Comparison of ENCODE assay signal across 9 mouse cellular contexts in the genomic region with DNA sequence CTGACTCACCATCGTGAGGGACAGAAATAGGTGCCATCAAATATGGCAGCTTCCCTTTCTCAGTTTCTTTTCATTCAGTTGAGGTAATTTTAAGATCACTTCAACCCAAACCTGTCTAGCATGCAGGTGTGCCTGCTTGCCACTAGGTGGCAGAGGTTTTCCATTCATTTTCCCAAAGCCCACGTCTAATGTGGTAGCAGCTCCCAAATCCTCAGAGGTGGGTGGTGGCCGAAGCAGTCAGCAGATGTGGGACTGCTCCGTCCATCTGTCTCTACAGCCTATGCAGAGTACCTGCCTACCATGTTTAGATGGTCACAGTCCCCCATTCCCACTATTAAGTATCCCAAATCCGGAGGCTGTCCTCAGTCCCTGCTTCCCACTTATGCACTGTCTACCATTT.
DNase-seq lines count a peak whose midpoint lies in the region; ATAC-seq and TF ChIP-seq lines count a peak whose summit lies in the region.
"Had no signal": no experiment of that assay in that cellular context is flagged by ENCODE, and none has a peak within 500 bp of the region (broad histone marks: within the 10 kb centered on the region; RNA-seq: fewer than 3 reads in every experiment).

No protein-coding gene starts in this region.

- H3K36me3 ChIP-seq in liver, adult 2 months (ENCODE audit: control insufficient read depth, insufficient read depth, low read length) = no peaks in the 10 kb centered on the region
- H3K36me3 ChIP-seq in liver, embryonic 12.5 days = 0 out of 2 replicates have a peak, but pooled peaks cover 5% of the 10 kb centered on the region
- peaks cover 32% of the 10 kb centered on the region for H3K36me3 ChIP-seq in embryonic facial prominence, embryonic 10.5 days (replicated peaks)
- no peaks in the 10 kb centered on the region for H3K36me3 ChIP-seq in hindbrain, embryonic 15.5 days
- no peaks in the 10 kb centered on the region for H3K36me3 ChIP-seq in limb, embryonic 14.5 days (ENCODE audit: control insufficient read depth, insufficient read depth, low read length)

- no peaks in the 10 kb centered on the region for H3K9me3 ChIP-seq in liver, embryonic 12.5 days (replicated peaks)
- no peaks in the 10 kb centered on the region for H3K9me3 ChIP-seq in embryonic facial prominence, embryonic 10.5 days
- H3K9me3 ChIP-seq in hindbrain, embryonic 15.5 days = no peaks in the 10 kb centered on the region
- no peaks in the 10 kb centered on the region for H3K9me3 ChIP-seq in limb, embryonic 14.5 days (ENCODE audit: control insufficient read depth, low read length)

- 27% methylated on average over 5 of the region's 5 CpGs for WGBS in liver, adult 2 months
- 17% methylated on average over 5 of the region's 5 CpGs for WGBS in liver, embryonic 12.5 days (ENCODE audit: insufficient replicate concordance)
- 24% methylated on average over 5 of the region's 5 CpGs for WGBS in embryonic facial prominence, embryonic 10.5 days
- WGBS in hindbrain, embryonic 15.5 days = 23% methylated on average over 5 of the region's 5 CpGs
- WGBS in limb, embryonic 14.5 days = 13% methylated on average over 5 of the region's 5 CpGs

- no peak overlapping the region for H3K4me2 ChIP-seq in liver, embryonic 12.5 days
- H3K4me2 ChIP-seq in hindbrain, embryonic 15.5 days = no peak overlapping the region
- no peak overlapping the region for H3K4me2 ChIP-seq in limb, embryonic 14.5 days (replicated peaks; ENCODE audit: low read depth, low read length, severe bottlenecking)

- peak; percentile 16 for DNase-seq in liver, adult 2 months (ENCODE audit: extremely low read depth, low read depth, low spot score)
- DNase-seq in adrenal gland, postnatal 14 days = peak; percentile 61
- DNase-seq in embryonic facial prominence, embryonic 10.5 days (ENCODE audit: low spot score) = peak; percentile 53
- DNase-seq in limb, embryonic 14.5 days (ENCODE audit: low spot score) = peak; percentile 35
- DNase-seq in neural tube, embryonic 10.5 days (ENCODE audit: extremely low spot score, low spot score) = peak; percentile 52
- no peak for DNase-seq in spleen, postnatal 4 days (ENCODE audit: low spot score in 2 of 2)

- ATAC-seq in liver, embryonic 12.5 days = no peak; the same call in 1 of the 2 replicates
- peak; percentile 57 for ATAC-seq in hindbrain, embryonic 15.5 days (ENCODE audit: low FRiP score, low read depth)
- ATAC-seq in limb, embryonic 14.5 days (ENCODE audit: low FRiP score, low read depth) = peak; percentile 71

- no peak for TF ChIP-seq POLR2A in liver, adult 2 months (IDR thresholded peaks at IDR 0.05; ENCODE audit: extremely low read depth, insufficient read depth, low read length)
- TF ChIP-seq POLR2A in limb, embryonic 14.5 days (IDR thresholded peaks at IDR 0.05; ENCODE audit: borderline replicate concordance, extremely low read depth, insufficient read depth, insufficient read length) = 0 out of 2 replicates have a peak, but pooled peaks have one; percentile 27

- no peak overlapping the region for H3K27ac ChIP-seq in liver, adult 2 months (replicated peaks; ENCODE audit: insufficient read depth, low read depth, low read length)
- H3K27ac ChIP-seq in liver, embryonic 12.5 days = no peak overlapping the region
- H3K27ac ChIP-seq in embryonic facial prominence, embryonic 10.5 days (replicated peaks) = no peak overlapping the region
- no peak overlapping the region for H3K27ac ChIP-seq in hindbrain, embryonic 15.5 days (replicated peaks)
- H3K27ac ChIP-seq in limb, embryonic 14.5 days (replicated peaks; ENCODE audit: low read depth, low read length) = no peak overlapping the region

- no peak overlapping the region for H3K4me3 ChIP-seq in liver, adult 2 months (ENCODE audit: insufficient read depth, low read depth, low read length)
- H3K4me3 ChIP-seq in liver, embryonic 12.5 days = no peak overlapping the region
- no peak overlapping the region for H3K4me3 ChIP-seq in embryonic facial prominence, embryonic 10.5 days
- H3K4me3 ChIP-seq in hindbrain, embryonic 15.5 days = no peak overlapping the region
- no peak overlapping the region for H3K4me3 ChIP-seq in limb, embryonic 14.5 days (replicated peaks; ENCODE audit: low read length)
- H3K4me3 ChIP-seq: erythroblast, embryonic 14.5 days had no signal

- no peaks in the 10 kb centered on the region for H3K79me2 ChIP-seq in liver, adult 2 months (ENCODE audit: control insufficient read depth, insufficient read depth, low read length)

- no peaks in the 10 kb centered on the region for H3K4me1 ChIP-seq in liver, adult 2 months (ENCODE audit: control insufficient read depth, insufficient read depth, low read length)
- H3K4me1 ChIP-seq in liver, embryonic 12.5 days = no peaks in the 10 kb centered on the region
- peaks cover 9% of the 10 kb centered on the region for H3K4me1 ChIP-seq in embryonic facial prominence, embryonic 10.5 days
- peaks cover 4% of the 10 kb centered on the region; the same call in 1 of the 2 replicates for H3K4me1 ChIP-seq in hindbrain, embryonic 15.5 days (replicated peaks)
- H3K4me1 ChIP-seq in limb, embryonic 14.5 days (ENCODE audit: control insufficient read depth, insufficient read depth, low read length) = no peaks in the 10 kb centered on the region

- no peaks in the 10 kb centered on the region for H3K27me3 ChIP-seq in liver, adult 2 months (ENCODE audit: control insufficient read depth, insufficient read depth, low read length)
- peaks cover 7% of the 10 kb centered on the region; the same call in 1 of the 2 replicates for H3K27me3 ChIP-seq in liver, embryonic 12.5 days (replicated peaks)
- no peaks in the 10 kb centered on the region for H3K27me3 ChIP-seq in embryonic facial prominence, embryonic 10.5 days (replicated peaks; ENCODE audit: low read depth, poor library complexity, severe bottlenecking)
- no peaks in the 10 kb centered on the region for H3K27me3 ChIP-seq in hindbrain, embryonic 15.5 days
- H3K27me3 ChIP-seq in limb, embryonic 14.5 days (ENCODE audit: control insufficient read depth, insufficient read depth, low read length) = no peaks in the 10 kb centered on the region

- peak; percentile 68 for TF ChIP-seq CTCF in liver, adult 2 months (IDR thresholded peaks at IDR 0.05; ENCODE audit: low read depth, low read length)

- no peak overlapping the region for H3K9ac ChIP-seq in liver, adult 2 months (ENCODE audit: low read depth, low read length)
- H3K9ac ChIP-seq in liver, embryonic 12.5 days = no peak overlapping the region
- H3K9ac ChIP-seq in hindbrain, embryonic 15.5 days = no peak overlapping the region
- H3K9ac ChIP-seq in limb, embryonic 14.5 days (ENCODE audit: low read depth, low read length, severe bottlenecking) = no peak overlapping the region

Comparison
In these comparisons a context has a peak if more than half of its experiments do, and no peak if none do; other contexts are left out.
1. DNase-seq: peak in liver, adult 2 months (single experiment), adrenal gland, postnatal 14 days (single experiment), embryonic facial prominence, embryonic 10.5 days (single experiment), limb, embryonic 14.5 days (single experiment) and neural tube, embryonic 10.5 days (single experiment); none in spleen, postnatal 4 days (0 of 2).